Mouse (Mus musculus): Measurements from ENCODE around the gene Zbtb9. TPM values are rescaled to one million over a fixed set of nuclear protein-coding genes. Genes with fewer than 3 reads are reported as not detected.

Gene Zbtb9
- polyA plus RNA-seq, 1 experiment from 2014 or later = 11.1 TPM

GRCm38 (mm10) chr17:26938731-26939130 is 34.2 kb upstream of the Zbtb9 start:
- Histone ChIP-seq H3K9ac (ENCODE audit: low read depth, low read length) (peak overlapping the region; percentile 69), H3K9me3 (replicated peaks; ENCODE audit: low read length) (no peaks in the 10 kb centered on the region), H3K27me3 (ENCODE audit: insufficient read depth, low read length) (no peaks in the 10 kb centered on the region), H3K4me2 (ENCODE audit: low read length) (peak overlapping the region; percentile 93), H3K4me3 (replicated peaks; ENCODE audit: low read depth, low read length) (peak overlapping the region; percentile 66), H3K4me1 (replicated peaks; ENCODE audit: insufficient read depth, low read length) (peaks cover 24% of the 10 kb centered on the region), H3K36me3 (ENCODE audit: insufficient read depth, low read length) (peaks cover 9% of the 10 kb centered on the region), H3K27ac (peak overlapping the region; percentile 93)
- TF ChIP-seq CTCF (IDR thresholded peaks at IDR 0.05; ENCODE audit: low read depth) = no peak
- no peak for DNase-seq (ENCODE audit: low spot score)
- no peak for ATAC-seq (replicated peaks; ENCODE audit: low FRiP score, low read depth)
- under 1% methylated on average over 21 of the region's 22 CpGs for WGBS

GRCm38 (mm10) chr17:26939178-26939972 is 33.6 kb upstream of the Zbtb9 start, which contains the start of gene Cuta:
TSS of gene Cuta (minus strand) at chr17:26939569.
- Histone ChIP-seq H3K9me3 (replicated peaks; ENCODE audit: low read length) (no peaks in the 10 kb centered on the region), H3K4me2 (ENCODE audit: low read length) (peak within 1 kb of the TSS; percentile 93), H3K4me3 (replicated peaks; ENCODE audit: low read depth, low read length) (peak within 1 kb of the TSS; percentile 66), H3K27me3 (ENCODE audit: insufficient read depth, low read length) (no peaks in the 10 kb centered on the region), H3K9ac (ENCODE audit: low read depth, low read length) (peak within 1 kb of the TSS; percentile 78), H3K27ac (peak within 1 kb of the TSS; percentile 93), H3K4me1 (replicated peaks; ENCODE audit: insufficient read depth, low read length) (peaks cover 23% of the 10 kb centered on the region), H3K36me3 (ENCODE audit: insufficient read depth, low read length) (peaks cover 9% of the 10 kb centered on the region)
- WGBS = under 1% methylated on average over 66 of the region's 70 CpGs
- DNase-seq (ENCODE audit: low spot score) (peak; percentile 99), ATAC-seq (replicated peaks; ENCODE audit: low FRiP score, low read depth) (peak; percentile 95)
- no peak for TF ChIP-seq CTCF (IDR thresholded peaks at IDR 0.05; ENCODE audit: low read depth)

- no peak for TF ChIP-seq CTCF (IDR thresholded peaks at IDR 0.05; ENCODE audit: low read depth)
- peak overlapping the region; percentile 66 for H3K4me3 ChIP-seq (replicated peaks; ENCODE audit: low read depth, low read length)
- peaks cover 23% of the 10 kb centered on the region for H3K4me1 ChIP-seq (replicated peaks; ENCODE audit: insufficient read depth, low read length)
- no peaks in the 10 kb centered on the region for H3K27me3 ChIP-seq (ENCODE audit: insufficient read depth, low read length)
- H3K9ac ChIP-seq (ENCODE audit: low read depth, low read length) = peak overlapping the region; percentile 78
- 3% methylated on average over 3 of the region's 3 CpGs for WGBS
- no peaks in the 10 kb centered on the region for H3K9me3 ChIP-seq (replicated peaks; ENCODE audit: low read length)
- peaks cover 6% of the 10 kb centered on the region for H3K36me3 ChIP-seq (ENCODE audit: insufficient read depth, low read length)
- DNase-seq (ENCODE audit: low spot score) = no peak
- peak overlapping the region; percentile 82 for H3K4me2 ChIP-seq (ENCODE audit: low read length)
- no peak for ATAC-seq (replicated peaks; ENCODE audit: low FRiP score, low read depth)
- peak overlapping the region; percentile 93 for H3K27ac ChIP-seq
These were observed 33.0 kb upstream of the Zbtb9 start for GRCm38 (mm10) chr17:26939973-26940300.

- Histone ChIP-seq H3K9ac (ENCODE audit: low read depth, low read length) (peak within 1 kb of the TSS; percentile 78), H3K4me2 (ENCODE audit: low read length) (peak within 1 kb of the TSS; percentile 82), H3K27ac (peak within 1 kb of the TSS; percentile 93), H3K4me3 (replicated peaks; ENCODE audit: low read depth, low read length) (peak within 1 kb of the TSS; percentile 46), H3K36me3 (ENCODE audit: insufficient read depth, low read length) (no peaks in the 10 kb centered on the region), H3K9me3 (replicated peaks; ENCODE audit: low read length) (no peaks in the 10 kb centered on the region), H3K27me3 (ENCODE audit: insufficient read depth, low read length) (no peaks in the 10 kb centered on the region), H3K4me1 (replicated peaks; ENCODE audit: insufficient read depth, low read length) (peaks cover 30% of the 10 kb centered on the region)
- DNase-seq (ENCODE audit: low spot score) = peak; percentile 76
- TF ChIP-seq CTCF (IDR thresholded peaks at IDR 0.05; ENCODE audit: low read depth) = no peak
- ATAC-seq (replicated peaks; ENCODE audit: low FRiP score, low read depth) = no peak
- 3% methylated on average over 21 of the region's 24 CpGs for WGBS
These were observed 31.8 kb upstream of the Zbtb9 start, which contains the start of gene Syngap1 for GRCm38 (mm10) chr17:26941031-26941789. TSS of gene Syngap1 (plus strand) at chr17:26941253.

- Histone ChIP-seq H3K4me3 (replicated peaks; ENCODE audit: low read depth, low read length) (peak overlapping the region; percentile 46), H3K27me3 (ENCODE audit: insufficient read depth, low read length) (no peaks in the 10 kb centered on the region), H3K4me1 (replicated peaks; ENCODE audit: insufficient read depth, low read length) (peaks cover 30% of the 10 kb centered on the region), H3K9ac (ENCODE audit: low read depth, low read length) (no peak overlapping the region), H3K36me3 (ENCODE audit: insufficient read depth, low read length) (no peaks in the 10 kb centered on the region), H3K4me2 (ENCODE audit: low read length) (peak overlapping the region; percentile 69), H3K9me3 (replicated peaks; ENCODE audit: low read length) (no peaks in the 10 kb centered on the region), H3K27ac (no peak overlapping the region)
- WGBS = 18% methylated on average over 3 of the region's 4 CpGs
- no peak for DNase-seq (ENCODE audit: low spot score)
- no peak for ATAC-seq (replicated peaks; ENCODE audit: low FRiP score, low read depth)
- TF ChIP-seq CTCF (IDR thresholded peaks at IDR 0.05; ENCODE audit: low read depth) = no peak
These were observed 31.0 kb upstream of the Zbtb9 start for GRCm38 (mm10) chr17:26941841-26942570.
